Mouse (Mus musculus) embryonic facial prominence, embryonic 14.5 days (tissue): ENCODE data around the gene Cdkn2d. TPM values are rescaled to one million over a fixed set of nuclear protein-coding genes. Genes with fewer than 3 reads are reported as not detected.

Source experiments
- ATAC-seq: fragments of 200-750 bp; cut with Nextera tagmentation; 2 replicates; pipeline ENCODE4 v1.8.0; 2017; ENCODE audit warnings: low read depth, moderate number of reproducible peaks, moderate TSS enrichment
- DNase-seq: peaks from one replicate; pipeline ENCODE4 v3.0.0-alpha.2; 2015; ENCODE audit warnings: low spot score
- H3K27ac ChIP-seq: fragments of 300-500 bp; sonication (generic); replicated peaks from 2 replicates; pipeline ENCODE4 v1.5.1; 2014; ENCODE audit warnings: low read depth, mild to moderate bottlenecking, low read length, moderate library complexity
- H3K27me3 ChIP-seq: fragments of 300-500 bp; sonication (generic); replicated peaks from 2 replicates; pipeline ENCODE4 v1.6.1; 2014; ENCODE audit warnings: low read length; ENCODE audit not compliant: control insufficient read depth, insufficient read depth
- H3K36me3 ChIP-seq: fragments of 300-500 bp; sonication (generic); 2 replicates; pipeline ENCODE4 v1.6.1; 2014; ENCODE audit warnings: low read length, mixed read lengths; ENCODE audit not compliant: control insufficient read depth, insufficient read depth
- H3K4me1 ChIP-seq: fragments of 300-500 bp; sonication (generic); 2 replicates; pipeline ENCODE4 v1.6.1; 2014; ENCODE audit warnings: antibody characterized with exemption, low read length; ENCODE audit not compliant: control insufficient read depth, insufficient read depth
- H3K4me2 ChIP-seq: fragments of 300-500 bp; sonication (generic); 2 replicates; pipeline ENCODE4 v1.6.1; 2014; ENCODE audit warnings: low read depth, mild to moderate bottlenecking, low read length, moderate library complexity, mixed read lengths
- H3K4me3 ChIP-seq: fragments of 300-500 bp; sonication (generic); 2 replicates; pipeline ENCODE4 v1.5.1; 2014; ENCODE audit warnings: low read depth, mild to moderate bottlenecking, low read length
- H3K9ac ChIP-seq: fragments of 300-500 bp; sonication (generic); 2 replicates; pipeline ENCODE4 v1.6.1; 2014; ENCODE audit warnings: low read depth, mild to moderate bottlenecking, low read length, moderate library complexity, mixed read lengths
- H3K9me3 ChIP-seq: fragments of 300-500 bp; sonication (generic); 2 replicates; pipeline ENCODE4 v1.6.1; 2016; ENCODE audit warnings: low read length; ENCODE audit not compliant: control insufficient read depth
- WGBS: fragments of 180-500 bp; shearing (Covaris S2); extraction: QIAGEN DNeasy Blood & Tissue Kit; methylation state at CpG from one replicate; pipeline ENCODE4 v1.1.7; 2014; 5-methylcytosine and 5-hydroxymethylcytosine counted together
- polyA plus RNA-seq: library from polyadenylated mRNA; unstranded; fragments of >200 nt; fragmentation: Nextera tagmentation; extraction: Ambion mirVana; gene quantifications from 2 replicates; pipeline ENCODE4 v1.2.1, GENCODE M21; 2014

Gene Cdkn2d
- polyA plus RNA-seq, 1 experiment from 2014 or later, result 57.2 TPM

DNA sequence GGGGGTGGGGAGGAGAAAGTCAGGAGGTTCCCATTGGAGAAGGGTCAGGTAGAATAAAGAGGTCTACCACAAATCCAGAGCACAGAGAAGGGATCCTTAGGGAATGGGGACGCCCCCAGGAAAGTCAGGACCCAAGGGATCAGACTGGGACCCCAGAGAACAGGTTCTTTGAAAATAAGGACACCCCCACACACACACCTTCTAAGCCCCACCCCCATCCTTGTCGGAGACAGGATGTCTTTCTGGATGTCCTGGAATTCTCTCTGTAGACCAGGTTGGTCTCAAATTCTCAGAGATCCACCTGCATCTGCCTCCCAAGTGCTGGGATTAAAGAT is 1.9 kb downstream of the Cdkn2d start:
- ATAC-seq, result no peak
- Histone ChIP-seq H3K4me1 (peaks cover 23% of the 10 kb centered on the region), H3K27ac (no peak overlapping the region), H3K9me3 (no peaks in the 10 kb centered on the region), H3K4me3 (peak overlapping the region; percentile 81), H3K9ac (no peak overlapping the region), H3K4me2 (peak overlapping the region; percentile 70), H3K36me3 (peaks cover 13% of the 10 kb centered on the region; the same call in 1 of the 2 replicates), H3K27me3 (no peaks in the 10 kb centered on the region)
- 83% methylated on average over 2 of the region's 2 CpGs for WGBS
- no peak for DNase-seq

- ATAC-seq (no peak), DNase-seq (peak; percentile 58)
- no peaks in the 10 kb centered on the region for H3K9me3 ChIP-seq
- H3K9ac ChIP-seq, result peak overlapping the region; percentile 56
- H3K4me2 ChIP-seq, result peak overlapping the region; percentile 70
- peak overlapping the region; percentile 78 for H3K27ac ChIP-seq
- peak overlapping the region; percentile 72 for H3K4me3 ChIP-seq
- WGBS, result 76% methylated on average over 13 of the region's 13 CpGs
- H3K4me1 ChIP-seq, result peaks cover 23% of the 10 kb centered on the region
- H3K36me3 ChIP-seq, result peaks cover 20% of the 10 kb centered on the region
- H3K27me3 ChIP-seq, result no peaks in the 10 kb centered on the region
These were observed 2.5 kb downstream of the Cdkn2d start for GRCm38 (mm10) chr9:21288404-21289336.

- H3K36me3 ChIP-seq, result peaks cover 23% of the 10 kb centered on the region
- no peaks in the 10 kb centered on the region for H3K27me3 ChIP-seq
- DNase-seq (peak; percentile 100), ATAC-seq (peak; percentile 75)
- peaks cover 23% of the 10 kb centered on the region for H3K4me1 ChIP-seq
- H3K27ac ChIP-seq, result peak within 1 kb of the TSS; percentile 85
- H3K4me3 ChIP-seq, result peak within 1 kb of the TSS; percentile 72
- peak within 1 kb of the TSS; percentile 70 for H3K4me2 ChIP-seq
- H3K9ac ChIP-seq, result peak within 1 kb of the TSS; percentile 75
- no peaks in the 10 kb centered on the region for H3K9me3 ChIP-seq
- under 1% methylated on average over 56 of the region's 59 CpGs for WGBS
These were observed 3.4 kb downstream of the Cdkn2d start, which contains the start of gene Kri1 for GRCm38 (mm10) chr9:21287571-21288402. Gene Kri1 (minus strand): TSS chr9:21287969.

DNA sequence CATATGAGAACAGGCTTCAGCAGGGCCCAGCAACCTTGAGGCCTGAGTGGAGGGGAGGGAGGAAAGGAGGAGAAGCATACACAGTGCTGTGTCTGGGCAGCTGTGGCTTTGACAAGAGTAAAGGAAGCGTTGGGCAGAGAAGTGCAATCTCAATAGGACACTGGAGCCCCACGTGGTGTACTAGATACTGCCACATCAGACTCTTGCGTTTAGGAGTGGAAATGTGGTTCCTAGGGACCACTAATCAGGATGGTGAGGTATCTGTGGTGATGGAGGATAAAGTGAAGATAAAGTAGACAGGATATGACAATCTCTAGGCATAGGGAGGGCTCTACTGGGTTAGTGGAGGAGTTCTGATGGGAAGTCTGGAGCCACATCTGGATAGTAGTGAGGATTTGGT is 4.5 kb downstream of the Cdkn2d start:
- Histone ChIP-seq H3K4me1 (peaks cover 23% of the 10 kb centered on the region), H3K27ac (no peak overlapping the region), H3K36me3 (peaks cover 33% of the 10 kb centered on the region), H3K4me3 (peak overlapping the region; percentile 72), H3K4me2 (peak overlapping the region; percentile 70), H3K9me3 (no peaks in the 10 kb centered on the region), H3K27me3 (no peaks in the 10 kb centered on the region), H3K9ac (peak overlapping the region; percentile 75)
- DNase-seq (no peak), ATAC-seq (no peak)
- 56% methylated on average over 3 of the region's 3 CpGs for WGBS

DNA sequence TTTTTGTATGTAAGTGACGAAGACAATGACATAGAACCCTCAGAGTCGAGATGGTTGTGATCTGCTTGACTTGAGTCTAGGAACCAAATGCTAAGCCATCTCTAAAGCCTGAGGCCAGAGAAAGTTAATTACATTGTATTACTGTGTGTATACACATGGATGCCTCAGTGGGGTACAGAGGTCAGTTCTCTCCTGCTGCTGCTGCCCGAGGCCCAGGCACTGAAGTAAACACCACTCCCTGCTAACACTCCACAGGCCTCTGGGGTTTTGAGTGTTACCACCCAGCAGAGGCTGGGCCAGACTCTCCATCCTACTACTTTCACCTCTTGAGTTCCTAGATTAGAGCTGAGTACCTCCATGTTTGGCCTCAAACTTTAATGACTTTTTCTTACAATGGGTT is 7.2 kb downstream of the Cdkn2d start:
- Histone ChIP-seq H3K4me3 (no peak overlapping the region), H3K27me3 (no peaks in the 10 kb centered on the region), H3K9me3 (no peaks in the 10 kb centered on the region), H3K4me2 (no peak overlapping the region), H3K4me1 (peaks cover 14% of the 10 kb centered on the region), H3K27ac (no peak overlapping the region), H3K36me3 (peaks cover 60% of the 10 kb centered on the region), H3K9ac (no peak overlapping the region)
- no peak for DNase-seq
- no peak for ATAC-seq
- 86% methylated on average over 3 of the region's 3 CpGs for WGBS

DNA sequence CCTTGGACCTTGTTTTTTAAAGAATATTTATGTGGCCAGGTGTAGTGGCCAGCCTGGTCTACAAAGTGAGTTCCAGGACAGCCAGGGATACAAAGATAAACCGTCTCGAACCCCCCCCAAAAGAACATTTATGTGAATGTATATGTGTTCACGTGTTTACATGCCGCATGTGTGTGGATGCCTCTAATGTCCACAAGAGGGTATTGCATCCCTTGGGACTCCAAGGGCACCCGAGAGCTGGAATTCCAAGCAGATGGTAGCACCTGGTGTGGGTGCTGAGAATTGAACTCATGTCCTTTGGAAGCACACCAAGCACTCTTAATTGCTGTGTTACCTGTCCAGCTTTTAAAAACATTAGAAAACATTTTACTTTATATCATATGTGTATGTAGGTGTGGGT is 7.6 kb downstream of the Cdkn2d start:
- Histone ChIP-seq H3K36me3 (peaks cover 64% of the 10 kb centered on the region), H3K27me3 (no peaks in the 10 kb centered on the region), H3K4me3 (no peak overlapping the region), H3K27ac (no peak overlapping the region), H3K9ac (no peak overlapping the region), H3K9me3 (no peaks in the 10 kb centered on the region), H3K4me2 (no peak overlapping the region), H3K4me1 (peaks cover 11% of the 10 kb centered on the region)
- DNase-seq (no peak), ATAC-seq (no peak)
- 90% methylated on average over 5 of the region's 5 CpGs for WGBS

DNA sequence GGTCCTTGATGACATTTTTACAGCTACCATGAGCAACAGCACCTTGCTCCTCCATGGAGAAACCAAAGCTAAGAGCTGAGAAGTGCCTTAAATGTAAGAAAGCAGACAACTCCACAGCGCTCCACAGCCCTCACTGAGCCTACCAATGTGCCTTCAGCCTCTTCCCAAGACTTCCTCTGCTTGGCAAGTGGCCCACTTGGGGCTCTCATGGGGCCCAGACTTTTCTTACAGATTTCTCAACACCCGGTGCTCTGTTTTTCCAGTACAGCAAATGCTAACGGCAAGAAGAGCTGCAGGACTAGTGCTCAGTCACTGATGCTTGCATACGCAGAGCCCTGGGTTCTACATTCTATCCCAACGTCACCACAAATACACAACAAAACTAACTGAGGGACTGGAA is 13.4 kb downstream of the Cdkn2d start:
- H3K27ac ChIP-seq, result no peak overlapping the region
- H3K9me3 ChIP-seq, result no peaks in the 10 kb centered on the region
- WGBS, result 89% methylated on average over 5 of the region's 5 CpGs
- H3K4me2 ChIP-seq, result no peak overlapping the region
- no peak overlapping the region for H3K4me3 ChIP-seq
- no peaks in the 10 kb centered on the region for H3K4me1 ChIP-seq
- H3K9ac ChIP-seq, result no peak overlapping the region
- ATAC-seq (no peak), DNase-seq (no peak)
- no peaks in the 10 kb centered on the region for H3K27me3 ChIP-seq
- peaks cover 97% of the 10 kb centered on the region for H3K36me3 ChIP-seq

DNA sequence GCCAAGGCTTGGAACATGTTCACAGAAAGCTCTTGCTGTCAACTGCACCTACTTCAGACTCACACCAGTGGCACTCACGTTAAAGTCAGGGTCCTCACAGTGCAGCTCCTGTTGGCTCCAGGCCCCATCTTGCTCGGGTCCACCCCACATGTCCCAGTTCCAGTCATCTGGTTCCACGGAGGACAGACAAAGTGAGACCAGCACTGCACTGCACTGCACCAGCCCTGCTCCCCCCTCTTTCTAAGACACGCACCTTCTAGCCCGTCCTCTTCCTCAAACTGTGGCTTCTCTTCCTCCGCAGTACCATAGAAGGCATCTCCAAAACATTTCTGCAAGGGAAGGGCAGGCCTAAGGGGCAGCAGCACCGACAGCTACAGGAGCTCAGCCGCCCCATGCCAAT is 14.9 kb downstream of the Cdkn2d start:
- Histone ChIP-seq H3K9me3 (no peaks in the 10 kb centered on the region), H3K4me1 (no peaks in the 10 kb centered on the region), H3K27ac (no peak overlapping the region), H3K27me3 (no peaks in the 10 kb centered on the region), H3K9ac (no peak overlapping the region), H3K4me2 (no peak overlapping the region), H3K36me3 (peaks cover 98% of the 10 kb centered on the region), H3K4me3 (no peak overlapping the region)
- 89% methylated on average over 8 of the region's 8 CpGs for WGBS
- ATAC-seq, result 0 out of 2 replicates have a peak, but pooled peaks have one; percentile 10
- no peak for DNase-seq
